Mouse (Mus musculus) hindbrain, embryonic 14.5 days (tissue): Measurements from ENCODE around the gene Lif. TPM values are rescaled to one million over a fixed set of nuclear protein-coding genes. Genes with fewer than 3 reads are reported as not detected.

Experiments used
- ATAC-seq: fragments of 200-750 bp; cut with Nextera tagmentation; 2 replicates; pipeline ENCODE4 v1.8.0; 2017; ENCODE audit warnings: moderate number of reproducible peaks, mild to moderate bottlenecking, moderate TSS enrichment, moderate library complexity; ENCODE audit not compliant: low FRiP score
- DNase-seq: peaks from one replicate; pipeline ENCODE4 v3.0.0-alpha.2; 2015; ENCODE audit warnings: low spot score
- H3K27ac ChIP-seq: fragments of 300-500 bp; sonication (generic); 2 replicates; pipeline ENCODE4 v1.5.1; 2014; ENCODE audit warnings: mild to moderate bottlenecking, moderate library complexity
- H3K27me3 ChIP-seq: fragments of 300-500 bp; sonication (generic); 2 replicates; pipeline ENCODE4 v1.6.1; 2014; ENCODE audit warnings: mild to moderate bottlenecking, low read length, mixed read lengths; ENCODE audit not compliant: control insufficient read depth, insufficient read depth
- H3K36me3 ChIP-seq: fragments of 300-500 bp; sonication (generic); replicated peaks from 2 replicates; pipeline ENCODE4 v1.6.1; 2014; ENCODE audit not compliant: control insufficient read depth, insufficient read depth
- H3K4me1 ChIP-seq: fragments of 300-500 bp; sonication (generic); replicated peaks from 2 replicates; pipeline ENCODE4 v1.6.1; 2014; ENCODE audit warnings: antibody characterized with exemption, low read length, mixed read lengths; ENCODE audit not compliant: control insufficient read depth, insufficient read depth
- H3K4me2 ChIP-seq: fragments of 300-500 bp; sonication (generic); replicated peaks from 2 replicates; pipeline ENCODE4 v1.6.1; 2014; ENCODE audit warnings: mild to moderate bottlenecking, moderate library complexity
- H3K4me3 ChIP-seq: fragments of 300-500 bp; sonication (generic); replicated peaks from 2 replicates; pipeline ENCODE4 v1.5.1; 2014; ENCODE audit warnings: mild to moderate bottlenecking, low read length
- H3K9ac ChIP-seq: fragments of 300-500 bp; sonication (generic); 2 replicates; pipeline ENCODE4 v1.6.1; 2014
- H3K9me3 ChIP-seq: fragments of 300-500 bp; sonication (generic); 2 replicates; pipeline ENCODE4 v1.6.1; 2016; ENCODE audit warnings: low read length; ENCODE audit not compliant: control insufficient read depth
- WGBS: fragments of 180-500 bp; shearing (Covaris S2); extraction: QIAGEN DNeasy Blood & Tissue Kit; methylation state at CpG from one replicate; pipeline ENCODE4 v1.1.7; 2014; 5-methylcytosine and 5-hydroxymethylcytosine counted together
- polyA plus RNA-seq: library from polyadenylated mRNA; unstranded; fragments of >200 nt; fragmentation: Nextera tagmentation; extraction: Ambion mirVana; gene quantifications from 2 replicates; pipeline ENCODE4 v1.2.1, GENCODE M21; 2014

Gene Lif
- polyA plus RNA-seq = 0.29 TPM in 1 of 2 replicates, not detected in the other

DNA sequence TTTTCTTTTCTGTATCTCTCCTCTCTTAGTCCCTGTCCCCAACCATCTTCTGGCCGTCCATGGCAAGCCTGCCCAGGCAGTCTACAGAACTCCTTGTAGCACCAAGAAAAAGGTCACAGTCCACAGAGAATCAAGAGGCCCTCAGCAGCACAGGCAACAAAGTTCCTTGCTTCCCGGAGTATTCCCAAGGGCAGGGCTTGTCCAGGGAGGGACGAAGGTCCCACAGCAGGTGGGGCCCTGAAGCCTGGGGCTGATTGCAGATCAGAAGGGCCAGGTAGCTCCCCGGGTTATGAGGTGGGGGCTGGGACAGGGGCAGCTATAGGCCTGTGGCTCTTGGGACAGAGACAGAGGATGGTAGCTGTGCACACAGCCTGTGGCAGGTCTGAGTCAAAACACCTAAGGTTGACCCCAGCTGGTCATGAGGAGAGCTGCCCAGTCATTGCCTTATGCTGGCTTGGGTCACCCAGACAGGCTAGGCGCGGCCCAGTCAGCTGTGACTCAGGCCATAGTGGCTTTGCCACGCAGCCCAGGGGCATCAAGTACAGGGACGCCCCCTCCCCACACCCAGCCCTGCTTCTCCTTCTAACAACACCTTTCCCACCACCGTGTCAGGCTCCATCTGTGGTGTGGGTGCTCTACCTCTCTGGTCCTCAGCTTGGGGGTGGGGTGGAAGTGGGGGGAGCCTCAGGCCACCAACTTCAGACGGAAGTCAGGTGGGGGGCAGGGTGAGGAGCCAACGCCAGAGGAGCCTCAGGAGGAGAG, at the start of gene Lif:
Lif (plus strand) TSS at position 712 of the 762 bp plus-strand sequence.
- Histone ChIP-seq H3K9ac (peak within 1 kb of the TSS; percentile 25; the same call in 1 of the 2 replicates), H3K4me3 (no peak within 1 kb of the TSS), H3K27me3 (no peaks in the 10 kb centered on the region), H3K36me3 (no peaks in the 10 kb centered on the region), H3K9me3 (no peaks in the 10 kb centered on the region), H3K4me1 (0 out of 2 replicates have a peak, but pooled peaks cover 3% of the 10 kb centered on the region), H3K4me2 (no peak within 1 kb of the TSS), H3K27ac (no peak within 1 kb of the TSS)
- 71% methylated on average over 11 of the region's 11 CpGs for WGBS
- DNase-seq (no peak), ATAC-seq (0 out of 2 replicates have a peak, but pooled peaks have one; percentile 17)

DNA sequence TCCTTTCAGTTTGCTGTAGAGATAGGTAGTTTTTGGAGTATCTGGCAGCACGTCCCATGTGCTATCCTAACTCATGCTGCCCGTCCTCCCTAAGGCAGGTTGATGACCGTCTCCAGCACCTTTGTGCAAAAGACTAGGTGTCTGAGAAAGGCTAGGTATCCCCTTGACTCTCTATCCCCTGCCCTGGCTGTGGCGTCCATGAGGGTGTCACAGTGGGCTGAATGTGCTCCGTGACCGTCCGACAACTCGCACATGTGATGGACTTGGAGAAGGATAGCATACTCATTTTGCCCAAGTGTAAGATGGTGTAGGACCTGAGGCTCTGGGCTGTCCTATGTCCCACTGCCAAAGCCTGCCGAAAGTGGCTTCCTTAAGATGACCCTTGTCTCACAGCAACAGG, 49.7 kb upstream of the Lif start:
- no peaks in the 10 kb centered on the region for H3K27me3 ChIP-seq
- H3K9ac ChIP-seq = no peak overlapping the region
- H3K4me3 ChIP-seq = no peak overlapping the region
- H3K9me3 ChIP-seq = no peaks in the 10 kb centered on the region
- H3K4me1 ChIP-seq = no peaks in the 10 kb centered on the region
- 97% methylated on average over 9 of the region's 9 CpGs for WGBS
- no peak overlapping the region for H3K4me2 ChIP-seq
- no peak overlapping the region for H3K27ac ChIP-seq
- H3K36me3 ChIP-seq = peaks cover 48% of the 10 kb centered on the region
- no peak for ATAC-seq
- DNase-seq = no peak

DNA sequence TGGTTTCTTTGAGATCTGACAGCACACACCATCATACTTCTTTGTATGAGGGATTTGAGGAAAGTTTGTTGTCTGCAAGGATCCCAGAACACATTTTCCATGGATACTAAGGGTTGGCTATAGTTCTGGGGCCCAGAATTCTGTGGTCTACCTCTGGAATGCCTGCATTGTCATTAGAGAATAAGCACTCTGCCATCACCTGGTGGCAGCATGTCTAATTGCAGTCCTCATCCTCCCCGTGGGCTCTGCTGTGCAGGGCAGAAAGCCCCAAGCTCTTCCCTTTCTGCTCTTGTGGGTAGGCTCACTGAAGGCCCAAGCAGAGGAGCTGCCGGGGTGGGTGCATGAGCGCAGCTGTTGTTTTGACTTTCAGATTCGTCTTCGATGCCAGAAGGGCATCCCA, 47.8 kb upstream of the Lif start:
- no peak for ATAC-seq
- H3K36me3 ChIP-seq = peaks cover 65% of the 10 kb centered on the region

DNA sequence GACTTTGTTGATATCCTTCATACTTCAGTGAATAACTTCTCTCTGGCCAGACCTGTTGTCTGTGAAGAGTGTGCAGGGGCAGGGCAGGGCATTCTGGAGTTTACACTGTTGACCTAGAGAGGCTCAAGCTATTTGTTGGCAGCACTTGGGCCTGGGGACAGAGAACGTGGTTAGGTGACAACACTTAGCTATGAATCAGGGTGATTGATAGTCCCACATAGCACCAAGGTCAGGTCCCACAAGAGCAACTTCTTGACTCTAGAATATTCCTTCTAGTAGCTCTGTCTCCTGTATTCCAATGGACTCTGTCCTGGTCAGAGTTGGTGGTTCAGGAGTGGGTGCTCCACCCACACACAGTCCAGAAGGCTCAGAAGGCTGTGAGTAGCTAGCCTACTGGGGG, 46.6 kb upstream of the Lif start:
- DNase-seq (no peak), ATAC-seq (no peak)
- peaks cover 76% of the 10 kb centered on the region for H3K36me3 ChIP-seq
- 76% methylated on average over 1 of the region's 1 CpGs for WGBS
- no peak overlapping the region for H3K4me2 ChIP-seq
- no peak overlapping the region for H3K9ac ChIP-seq
- H3K9me3 ChIP-seq = no peaks in the 10 kb centered on the region
- no peaks in the 10 kb centered on the region for H3K27me3 ChIP-seq
- H3K4me3 ChIP-seq = no peak overlapping the region
- H3K4me1 ChIP-seq = no peaks in the 10 kb centered on the region
- H3K27ac ChIP-seq = no peak overlapping the region

More for the DNA sequence above, 47.8 kb upstream of the Lif start:
- no peaks in the 10 kb centered on the region for H3K4me1 ChIP-seq
- no peaks in the 10 kb centered on the region for H3K9me3 ChIP-seq
- H3K27me3 ChIP-seq = no peaks in the 10 kb centered on the region
- 78% methylated on average over 5 of the region's 5 CpGs for WGBS
- H3K9ac ChIP-seq = no peak overlapping the region
- H3K4me3 ChIP-seq = no peak overlapping the region
- no peak for DNase-seq
- H3K4me2 ChIP-seq = no peak overlapping the region
- H3K27ac ChIP-seq = no peak overlapping the region

DNA sequence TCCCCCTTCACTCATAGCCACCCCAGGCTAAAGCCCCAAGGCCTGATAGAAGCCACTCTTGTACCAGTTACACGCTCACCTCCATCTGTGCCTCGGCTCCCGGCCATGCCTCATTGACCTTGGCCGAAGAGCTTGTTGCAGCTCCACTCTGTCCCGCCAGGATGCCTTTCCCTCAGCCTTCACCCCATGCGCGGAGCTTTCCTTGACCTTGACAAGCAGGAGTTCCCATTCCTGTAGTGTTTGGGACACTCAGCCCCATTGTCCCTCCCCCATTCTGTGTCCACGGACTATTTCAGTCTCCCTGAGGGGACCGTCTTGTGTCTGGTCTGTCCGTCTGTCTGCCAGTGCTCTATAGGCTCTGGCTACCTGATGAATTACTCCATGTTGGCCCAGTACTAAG, 44.2 kb upstream of the Lif start:
- Histone ChIP-seq H3K9me3 (0 out of 2 replicates have a peak, but pooled peaks cover 5% of the 10 kb centered on the region), H3K4me1 (0 out of 2 replicates have a peak, but pooled peaks cover 3% of the 10 kb centered on the region), H3K4me2 (no peak overlapping the region), H3K36me3 (peaks cover 74% of the 10 kb centered on the region), H3K27me3 (peaks cover 12% of the 10 kb centered on the region), H3K9ac (no peak overlapping the region), H3K4me3 (no peak overlapping the region), H3K27ac (no peak overlapping the region)
- ATAC-seq = no peak
- WGBS = 92% methylated on average over 10 of the region's 10 CpGs
- DNase-seq = no peak

DNA sequence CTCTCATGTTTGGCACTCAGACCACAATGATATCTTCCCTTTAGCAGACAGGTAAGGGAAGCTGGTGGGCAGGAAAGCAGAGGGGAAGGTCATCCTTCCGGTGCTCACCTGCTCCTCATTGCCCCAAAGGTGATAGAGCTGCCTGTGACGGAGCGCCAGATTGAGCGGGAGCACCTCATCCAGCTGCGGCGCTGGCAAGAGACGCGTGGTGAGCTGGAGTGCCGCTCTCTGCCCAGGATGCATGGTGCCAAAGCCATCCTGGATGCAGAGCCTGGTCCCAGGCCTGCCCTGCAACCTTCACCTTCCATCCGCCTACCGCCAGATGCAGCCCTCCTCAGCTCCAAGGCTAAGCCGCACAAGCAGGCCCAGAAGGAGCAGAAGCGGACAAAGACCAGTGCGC, 42.8 kb upstream of the Lif start:
- no peak for DNase-seq
- no peak for ATAC-seq
- Histone ChIP-seq H3K9me3 (0 out of 2 replicates have a peak, but pooled peaks cover 5% of the 10 kb centered on the region), H3K9ac (no peak overlapping the region), H3K27ac (no peak overlapping the region), H3K4me1 (0 out of 2 replicates have a peak, but pooled peaks cover 7% of the 10 kb centered on the region), H3K4me2 (no peak overlapping the region), H3K4me3 (no peak overlapping the region), H3K27me3 (peaks cover 26% of the 10 kb centered on the region), H3K36me3 (peaks cover 61% of the 10 kb centered on the region)
- WGBS = 97% methylated on average over 14 of the region's 14 CpGs

DNA sequence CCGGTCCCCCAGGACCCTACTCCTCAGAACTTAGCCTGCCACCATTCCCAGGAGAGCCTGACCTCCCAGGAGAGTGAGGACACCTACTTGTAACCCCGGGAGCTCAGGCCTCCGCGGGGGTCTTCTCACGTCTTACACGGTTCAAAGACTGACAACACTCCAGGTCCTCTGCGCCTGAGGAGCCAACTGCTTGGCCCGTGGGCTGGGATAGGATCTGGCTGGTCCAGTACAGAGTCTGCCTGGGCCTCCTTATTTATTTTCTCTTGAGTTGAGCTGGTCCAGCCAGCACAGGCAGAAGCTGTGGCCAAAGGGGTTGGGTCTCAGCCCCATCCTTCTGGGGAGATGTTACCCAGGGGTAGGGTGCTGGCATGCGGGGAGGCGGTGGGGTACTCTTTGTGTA, 42.3 kb upstream of the Lif start:
- WGBS = 85% methylated on average over 10 of the region's 10 CpGs
- Histone ChIP-seq H3K9ac (no peak overlapping the region), H3K36me3 (peaks cover 56% of the 10 kb centered on the region)

DNA sequence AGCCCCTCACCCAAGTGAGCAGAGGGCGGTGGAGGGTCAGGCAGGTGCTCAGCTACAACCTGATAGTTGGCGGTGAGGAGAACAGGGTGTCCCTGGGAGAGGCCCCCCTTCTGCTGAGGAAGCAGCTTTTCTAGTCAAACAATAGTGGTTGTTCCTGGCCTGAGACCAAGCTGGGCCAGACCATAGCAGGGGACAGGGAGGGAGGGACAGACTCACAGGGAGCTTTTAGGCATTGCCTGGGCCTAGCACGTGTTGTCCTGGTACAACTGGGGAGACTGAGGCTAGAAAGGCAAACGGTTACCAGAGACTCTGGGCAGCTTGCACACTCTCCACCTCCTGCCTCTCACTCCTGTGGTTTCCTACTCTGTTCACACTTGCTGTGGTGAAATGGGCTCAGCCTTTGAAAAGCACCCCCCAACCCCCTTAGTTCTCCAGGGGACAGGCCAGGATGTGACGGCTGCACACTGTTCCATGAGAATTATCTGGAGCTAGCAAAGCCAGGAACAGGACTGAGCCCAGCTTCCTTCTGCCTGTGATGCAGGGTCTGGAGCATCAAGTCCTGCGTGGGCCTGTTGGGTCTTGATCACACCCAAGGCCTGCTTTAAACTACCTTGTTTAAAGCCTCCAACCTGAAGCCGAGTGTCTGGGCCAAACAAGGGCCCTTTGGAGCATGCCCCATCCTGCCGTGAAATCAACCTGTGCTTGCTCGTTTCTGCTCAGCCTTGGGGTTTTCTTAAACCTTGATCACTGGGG, 40.9 kb upstream of the Lif start:
- WGBS = 83% methylated on average over 9 of the region's 9 CpGs
- Histone ChIP-seq H3K9ac (no peak overlapping the region), H3K9me3 (0 out of 2 replicates have a peak, but pooled peaks cover 5% of the 10 kb centered on the region), H3K4me3 (no peak overlapping the region), H3K4me2 (no peak overlapping the region), H3K4me1 (0 out of 2 replicates have a peak, but pooled peaks cover 7% of the 10 kb centered on the region), H3K36me3 (peaks cover 43% of the 10 kb centered on the region), H3K27me3 (peaks cover 26% of the 10 kb centered on the region), H3K27ac (no peak overlapping the region)
- DNase-seq (no peak), ATAC-seq (no peak)

More for the DNA sequence above, 42.3 kb upstream of the Lif start:
- ATAC-seq (no peak), DNase-seq (no peak)
- Histone ChIP-seq H3K27ac (no peak overlapping the region), H3K9me3 (0 out of 2 replicates have a peak, but pooled peaks cover 5% of the 10 kb centered on the region), H3K4me3 (no peak overlapping the region), H3K4me2 (no peak overlapping the region), H3K4me1 (0 out of 2 replicates have a peak, but pooled peaks cover 7% of the 10 kb centered on the region), H3K27me3 (peaks cover 26% of the 10 kb centered on the region)
